16 mouse cellular contexts compared by ENCODE assay signal in genomic region chr5:119547070-119547469, GRCm38 (mm10).
"Had no signal": no experiment of that assay in that cellular context is flagged by ENCODE, and none has a peak within 500 bp of the region (broad histone marks: within the 10 kb centered on the region; RNA-seq: fewer than 3 reads in every experiment).

No protein-coding gene starts in this region.

- H3K36me3 ChIP-seq: liver, embryonic 15.5 days; midbrain, embryonic 10.5 days; midbrain, embryonic 15.5 days had no signal

- H3K4me1 ChIP-seq: liver, embryonic 15.5 days; midbrain, embryonic 15.5 days had no signal

- H3K9ac ChIP-seq: liver, embryonic 15.5 days; midbrain, embryonic 15.5 days had no signal

- H3K27me3 ChIP-seq: liver, embryonic 15.5 days; midbrain, embryonic 15.5 days had no signal

- DNase-seq: kidney, adult 18-20 months; kidney, postnatal 10 days; kidney, postnatal 4 days; lung, adult 2 months; lung, postnatal 4 days; retina, postnatal 1 day; right cerebral cortex, postnatal 4 days; spleen, adult 18-20 months; thymus, adult 18-20 months; thymus, postnatal 25 days had no signal

- H3K9me3 ChIP-seq: liver, embryonic 15.5 days; midbrain, embryonic 15.5 days had no signal

- ATAC-seq: lung, postnatal 0 days; midbrain, embryonic 15.5 days had no signal

- H3K4me2 ChIP-seq: liver, embryonic 11.5 days; liver, embryonic 15.5 days; midbrain, embryonic 15.5 days had no signal

- H3K27ac ChIP-seq: layer of hippocampus, adult 2 months; liver, embryonic 15.5 days; midbrain, embryonic 10.5 days; midbrain, embryonic 15.5 days had no signal

- H3K4me3 ChIP-seq: layer of hippocampus, adult 2 months; liver, embryonic 15.5 days; midbrain, embryonic 10.5 days; midbrain, embryonic 15.5 days had no signal
